Mouse (Mus musculus) thymus, postnatal 4 days (tissue): ENCODE data around the gene Vsx1.
A peak's percentile ranks its signal among the peaks of the same experiment; 100 is the strongest.

ENCODE experiments used
- DNase-seq: peaks from one replicate; pipeline ENCODE4 v3.0.0; 2021

Vsx1 gene

GRCm38 (mm10) chr2:150667065-150667819, 21.9 kb downstream of the Vsx1 start:
- peak; percentile 78 for DNase-seq

GRCm38 (mm10) chr2:150666723-150667064, 22.5 kb downstream of the Vsx1 start:
- no peak for DNase-seq

- DNase-seq = peak; percentile 60
These were observed 23.4 kb downstream of the Vsx1 start for GRCm38 (mm10) chr2:150665534-150666451.

- DNase-seq = no peak
These were observed 24.2 kb downstream of the Vsx1 start for GRCm38 (mm10) chr2:150665006-150665405.

GRCm38 (mm10) chr2:150664152-150664920, 24.8 kb downstream of the Vsx1 start:
- no peak for DNase-seq

- DNase-seq = no peak
These were observed 25.9 kb downstream of the Vsx1 start for GRCm38 (mm10) chr2:150663255-150663654.

- no peak for DNase-seq
These were observed 27.2 kb downstream of the Vsx1 start for GRCm38 (mm10) chr2:150662007-150662406.

- no peak for DNase-seq
These were observed 28.3 kb downstream of the Vsx1 start for GRCm38 (mm10) chr2:150660668-150661451.

GRCm38 (mm10) chr2:150660049-150660448, 29.1 kb downstream of the Vsx1 start:
- DNase-seq = no peak

GRCm38 (mm10) chr2:150656975-150657768, 32.0 kb downstream of the Vsx1 start:
- peak; percentile 63 for DNase-seq

- no peak for DNase-seq
These were observed 33.0 kb downstream of the Vsx1 start for GRCm38 (mm10) chr2:150656112-150656511.

GRCm38 (mm10) chr2:150655290-150655689, 33.9 kb downstream of the Vsx1 start:
- DNase-seq = no peak

- no peak for DNase-seq
These were observed 34.3 kb downstream of the Vsx1 start for GRCm38 (mm10) chr2:150654814-150655213.

GRCm38 (mm10) chr2:150651366-150651765, 37.8 kb downstream of the Vsx1 start:
- DNase-seq = peak; percentile 26

- no peak for DNase-seq
These were observed 38.6 kb downstream of the Vsx1 start for GRCm38 (mm10) chr2:150650511-150651074.

GRCm38 (mm10) chr2:150648300-150648895, 40.8 kb downstream of the Vsx1 start:
- no peak for DNase-seq

- no peak for DNase-seq
These were observed 41.4 kb downstream of the Vsx1 start for GRCm38 (mm10) chr2:150647681-150648299.

GRCm38 (mm10) chr2:150646411-150647121, 42.6 kb downstream of the Vsx1 start:
- no peak for DNase-seq

GRCm38 (mm10) chr2:150645225-150645624, 43.9 kb downstream of the Vsx1 start:
- no peak for DNase-seq
